Mouse (Mus musculus) kidney, postnatal 14 days (tissue): ENCODE measurements around the gene Pitpnm1.
A peak's percentile ranks its signal among the peaks of the same experiment; 100 is the strongest.

Experiments used
- DNase-seq: peaks from one replicate; pipeline ENCODE4 v3.0.0; 2022; ENCODE audit warnings: mixed read lengths

The Pitpnm1 gene

DNA sequence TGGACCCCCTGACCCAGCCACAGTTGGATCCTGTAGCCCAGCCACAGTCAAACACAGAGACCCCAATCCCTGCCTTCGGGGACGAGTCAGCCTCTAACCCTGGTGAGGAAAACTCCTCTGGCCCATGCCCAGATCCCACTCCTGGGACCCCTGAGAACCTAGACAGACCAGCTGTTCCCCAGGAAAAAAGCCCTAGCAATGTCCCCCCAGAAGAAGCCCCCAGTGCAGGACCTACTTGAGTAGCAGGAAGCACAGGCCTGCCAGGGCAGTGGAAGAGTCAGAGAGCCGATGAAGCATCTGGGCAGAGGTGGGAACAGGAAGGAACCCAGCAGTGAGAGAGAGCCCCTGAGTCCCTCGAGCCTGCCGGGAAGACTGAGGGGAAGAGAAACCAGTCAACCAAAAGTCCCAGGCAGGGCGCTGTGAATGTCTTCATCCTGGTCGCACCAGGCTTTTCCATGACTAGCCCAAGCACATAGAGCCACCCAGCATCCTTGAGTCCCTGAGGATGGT, 44.0 kb downstream of the Pitpnm1 start, which contains the start of gene Cabp4:
TSS of gene Cabp4 (minus strand) at position 275 of the 510 bp plus-strand sequence.
- no peak for DNase-seq

DNA sequence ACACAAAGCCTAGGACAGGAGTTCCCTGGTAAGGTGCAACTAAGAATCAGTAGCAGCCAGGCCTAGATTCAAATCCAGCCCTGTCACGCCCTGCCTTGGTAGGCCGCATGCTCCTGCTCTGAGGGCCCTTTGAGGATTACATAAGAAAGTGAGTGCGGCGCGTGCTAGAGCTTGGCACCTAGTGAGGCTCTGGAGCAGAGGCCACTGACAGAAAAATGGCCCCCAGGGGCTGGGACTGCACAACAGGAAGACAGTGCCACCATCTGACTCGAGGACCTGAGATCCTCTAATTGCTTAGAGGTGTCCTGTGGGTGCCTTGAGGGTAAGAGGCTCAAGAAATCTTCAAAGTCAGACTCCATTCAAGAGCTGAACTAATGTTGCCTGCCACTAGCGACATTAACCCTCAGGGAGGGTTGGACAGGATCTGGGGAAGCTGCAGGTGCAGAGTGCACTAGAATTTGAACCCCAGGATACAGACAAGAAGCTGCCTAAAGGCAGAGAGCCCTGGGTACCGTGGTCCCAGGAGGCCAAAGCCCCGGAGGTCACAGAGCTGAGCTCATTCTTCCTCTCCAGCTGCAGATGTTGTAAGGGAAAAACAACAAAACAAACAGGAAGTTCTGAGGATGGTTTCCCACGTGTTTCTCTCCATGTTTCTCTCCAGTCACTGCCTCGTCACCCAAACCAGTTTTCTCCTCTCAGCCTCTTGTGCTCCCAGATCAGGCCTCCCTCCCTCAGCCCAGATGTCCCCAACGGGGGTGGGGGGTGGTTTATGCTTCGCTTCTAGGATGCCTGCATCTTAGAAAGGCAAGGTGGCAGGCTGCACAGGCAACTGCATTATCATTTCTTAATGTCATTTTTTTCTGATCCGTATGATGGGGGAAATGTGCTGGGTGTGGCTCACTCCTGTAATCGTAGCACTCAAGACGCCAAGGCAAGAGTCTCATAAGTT, 45.0 kb downstream of the Pitpnm1 start:
- peak; percentile 44 for DNase-seq

DNA sequence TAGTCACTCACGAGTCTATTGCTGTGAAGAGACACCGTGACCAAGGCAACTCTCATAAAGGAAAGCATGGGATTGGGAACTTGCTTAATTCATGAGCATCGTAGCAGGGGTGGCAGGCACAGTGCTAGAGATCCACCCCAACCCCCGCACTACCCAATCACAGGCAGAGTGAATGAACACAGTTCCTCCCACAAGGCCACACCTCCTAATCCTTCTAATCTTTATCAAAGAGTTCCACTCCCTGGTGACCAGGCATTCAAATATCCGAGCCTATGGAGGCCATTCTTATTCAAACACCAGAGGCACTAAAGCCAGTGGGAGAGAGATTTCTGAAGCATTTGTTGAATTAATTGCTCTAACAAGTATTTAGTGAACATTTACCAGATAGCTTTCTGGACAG, 46.1 kb downstream of the Pitpnm1 start:
- DNase-seq = no peak

DNA sequence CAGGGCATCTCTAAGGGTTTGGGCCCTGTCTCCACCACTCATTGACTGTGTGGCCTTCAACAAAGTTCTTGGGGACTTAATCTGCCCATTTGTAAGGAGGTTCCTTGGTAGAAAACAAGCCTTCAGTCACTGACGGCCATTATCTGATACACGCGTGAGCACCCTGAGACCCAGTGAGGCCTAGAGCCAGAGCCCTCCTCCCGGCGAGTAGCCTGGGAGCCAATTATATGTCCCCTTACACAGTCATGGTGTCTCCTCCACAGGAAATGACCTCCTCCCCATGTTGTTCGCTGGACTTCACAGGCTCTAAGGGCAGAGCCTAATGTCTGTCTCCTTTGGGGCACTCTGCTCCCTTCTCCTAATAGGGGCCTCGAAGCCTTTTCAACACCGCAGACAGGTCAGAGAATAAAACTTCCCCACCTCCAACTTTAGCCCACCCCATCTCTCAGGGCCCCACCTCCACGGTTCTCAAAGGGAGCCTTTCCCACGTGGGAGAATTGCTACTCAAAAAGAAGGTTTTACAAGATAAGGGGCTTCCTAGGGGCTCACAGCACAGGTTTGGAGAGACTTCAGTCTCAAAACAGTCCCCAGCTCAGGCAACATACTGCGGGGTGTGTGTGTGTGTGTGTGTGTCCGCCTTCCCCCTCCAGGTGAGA, 46.7 kb downstream of the Pitpnm1 start:
- no peak for DNase-seq

DNA sequence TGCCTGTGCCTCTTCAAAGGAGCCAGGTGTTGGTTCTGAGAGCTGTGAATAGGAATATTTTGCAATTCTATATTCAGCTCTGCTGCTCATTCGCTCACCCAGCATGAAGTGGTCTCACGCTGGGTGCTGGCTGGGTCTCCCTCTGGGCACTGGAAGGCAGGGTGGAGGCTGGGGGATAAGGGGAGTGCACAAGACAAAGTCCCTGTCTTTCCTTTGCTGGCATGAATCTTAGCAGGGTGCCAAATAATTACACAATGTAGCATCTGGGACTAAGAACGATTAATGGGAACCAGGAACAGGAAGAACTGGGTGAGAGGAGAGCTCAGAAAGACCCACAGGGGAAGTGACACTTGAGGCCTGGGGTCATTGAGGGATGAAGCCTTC, 47.2 kb downstream of the Pitpnm1 start:
- no peak for DNase-seq

DNA sequence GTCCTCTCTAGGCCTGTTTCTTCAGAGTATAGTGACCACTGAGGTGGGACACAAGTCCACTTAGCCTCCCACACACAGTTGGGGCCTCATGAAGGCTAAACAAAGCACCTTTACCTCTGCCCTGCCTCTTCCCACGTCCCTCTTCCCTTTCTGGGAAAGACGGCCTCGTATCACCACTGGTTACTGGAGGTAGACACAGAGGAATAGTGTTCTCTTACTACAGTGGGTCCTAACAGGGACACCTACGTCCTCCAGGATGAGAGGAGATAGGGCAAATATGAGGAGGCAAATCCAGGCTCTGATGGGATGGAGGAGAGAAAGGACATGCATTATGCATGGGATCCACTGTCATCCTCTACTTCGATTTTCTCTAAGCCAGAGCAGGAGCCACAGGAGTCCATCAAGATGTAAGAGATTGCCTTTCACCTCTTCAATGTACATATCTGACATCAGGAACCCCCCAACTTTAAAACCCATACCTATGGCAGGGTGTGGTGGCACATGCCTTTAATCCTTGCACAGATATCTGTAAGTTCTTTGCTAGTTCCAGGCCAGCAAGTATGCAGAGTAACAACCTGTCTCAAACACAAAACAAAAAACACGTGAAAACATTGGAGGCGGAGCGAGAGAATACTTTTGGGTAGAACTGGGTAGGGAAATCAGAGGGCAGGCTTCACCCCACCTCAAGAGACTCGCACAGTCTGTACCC, 48.1 kb downstream of the Pitpnm1 start:
- no peak for DNase-seq

DNA sequence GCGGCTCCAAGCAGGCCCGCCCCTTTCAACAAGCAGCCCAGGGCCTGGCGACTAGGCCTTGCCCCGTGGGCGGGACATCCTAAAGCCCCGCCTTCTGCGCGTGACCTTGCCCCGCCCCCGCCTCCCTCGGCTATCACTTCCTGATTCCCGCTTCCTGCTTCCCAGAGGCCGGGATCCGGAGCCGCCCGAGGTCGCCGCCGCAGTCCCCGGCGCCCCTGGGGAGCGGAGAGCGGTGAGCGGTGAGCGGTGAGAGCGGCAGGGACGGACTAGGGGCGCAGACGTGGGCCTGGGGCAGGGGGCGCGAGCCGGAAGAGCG, 48.7 kb downstream of the Pitpnm1 start, which contains the start of gene Coro1b:
TSS of gene Coro1b (plus strand) at position 129 of the 316 bp plus-strand sequence.
- peak; percentile 99 for DNase-seq

DNA sequence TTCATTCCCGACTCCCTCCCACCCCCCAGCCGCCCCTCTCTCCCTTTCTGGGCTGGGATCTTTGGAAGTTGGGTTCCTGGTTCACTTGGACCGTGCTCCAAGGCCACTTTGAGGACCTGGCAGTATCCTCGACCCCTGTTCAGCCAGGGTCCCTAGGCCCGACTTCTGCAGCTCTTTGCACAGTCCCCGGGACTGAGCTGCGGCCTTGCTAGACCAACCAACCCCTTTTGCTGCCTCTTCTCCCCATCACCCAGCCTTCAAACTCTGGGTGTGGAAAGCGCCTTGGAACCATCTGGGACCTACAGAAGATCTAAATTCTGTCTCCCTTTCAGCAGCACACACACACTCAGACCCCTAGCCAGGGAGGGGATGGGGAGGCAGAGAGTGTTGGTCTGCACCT, 49.0 kb downstream of the Pitpnm1 start:
- no peak for DNase-seq

DNA sequence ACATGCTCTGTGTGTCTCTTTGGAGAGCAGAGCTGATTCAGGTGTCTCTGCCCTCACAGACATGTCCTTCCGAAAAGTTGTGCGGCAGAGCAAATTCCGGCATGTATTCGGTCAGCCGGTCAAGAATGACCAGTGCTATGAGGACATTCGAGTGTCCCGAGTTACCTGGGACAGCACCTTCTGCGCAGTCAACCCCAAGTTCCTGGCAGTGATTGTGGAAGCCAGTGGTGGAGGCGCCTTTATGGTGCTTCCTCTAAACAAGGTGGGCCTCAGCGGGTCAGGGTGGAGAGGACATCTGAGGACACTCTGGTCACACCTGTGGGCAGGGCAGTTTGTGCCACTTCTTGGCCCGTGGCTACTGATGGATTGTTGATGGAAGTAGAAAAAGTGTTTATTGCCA, 49.5 kb downstream of the Pitpnm1 start:
- no peak for DNase-seq

DNA sequence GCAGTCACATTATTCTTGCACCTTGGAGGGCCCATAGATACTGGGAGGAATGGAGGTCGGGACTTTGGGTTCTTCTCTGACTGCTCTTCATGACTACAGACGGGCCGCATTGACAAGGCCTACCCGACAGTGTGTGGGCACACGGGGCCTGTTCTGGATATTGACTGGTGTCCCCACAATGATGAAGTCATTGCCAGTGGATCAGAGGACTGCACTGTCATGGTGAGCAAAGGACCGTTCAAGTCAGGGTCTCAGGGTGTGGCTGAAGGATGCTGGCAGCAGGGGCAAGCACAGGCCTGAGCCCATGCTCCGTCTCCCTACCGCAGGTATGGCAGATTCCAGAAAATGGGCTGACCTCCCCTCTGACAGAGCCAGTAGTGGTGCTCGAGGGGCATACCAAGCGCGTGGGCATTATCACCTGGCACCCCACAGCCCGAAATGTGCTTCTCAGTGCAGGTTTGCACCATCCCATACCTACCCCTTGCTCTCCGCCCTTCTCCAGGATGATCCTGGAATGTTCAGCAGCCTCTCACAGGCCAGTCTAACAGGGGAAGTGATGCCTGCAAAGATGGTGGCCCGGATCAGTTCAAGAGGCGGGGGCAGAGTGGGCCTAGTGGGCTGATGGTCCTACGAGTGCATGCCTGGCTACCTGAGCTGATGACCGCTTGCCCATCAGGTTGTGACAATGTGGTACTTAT, 50.1 kb downstream of the Pitpnm1 start:
- no peak for DNase-seq

DNA sequence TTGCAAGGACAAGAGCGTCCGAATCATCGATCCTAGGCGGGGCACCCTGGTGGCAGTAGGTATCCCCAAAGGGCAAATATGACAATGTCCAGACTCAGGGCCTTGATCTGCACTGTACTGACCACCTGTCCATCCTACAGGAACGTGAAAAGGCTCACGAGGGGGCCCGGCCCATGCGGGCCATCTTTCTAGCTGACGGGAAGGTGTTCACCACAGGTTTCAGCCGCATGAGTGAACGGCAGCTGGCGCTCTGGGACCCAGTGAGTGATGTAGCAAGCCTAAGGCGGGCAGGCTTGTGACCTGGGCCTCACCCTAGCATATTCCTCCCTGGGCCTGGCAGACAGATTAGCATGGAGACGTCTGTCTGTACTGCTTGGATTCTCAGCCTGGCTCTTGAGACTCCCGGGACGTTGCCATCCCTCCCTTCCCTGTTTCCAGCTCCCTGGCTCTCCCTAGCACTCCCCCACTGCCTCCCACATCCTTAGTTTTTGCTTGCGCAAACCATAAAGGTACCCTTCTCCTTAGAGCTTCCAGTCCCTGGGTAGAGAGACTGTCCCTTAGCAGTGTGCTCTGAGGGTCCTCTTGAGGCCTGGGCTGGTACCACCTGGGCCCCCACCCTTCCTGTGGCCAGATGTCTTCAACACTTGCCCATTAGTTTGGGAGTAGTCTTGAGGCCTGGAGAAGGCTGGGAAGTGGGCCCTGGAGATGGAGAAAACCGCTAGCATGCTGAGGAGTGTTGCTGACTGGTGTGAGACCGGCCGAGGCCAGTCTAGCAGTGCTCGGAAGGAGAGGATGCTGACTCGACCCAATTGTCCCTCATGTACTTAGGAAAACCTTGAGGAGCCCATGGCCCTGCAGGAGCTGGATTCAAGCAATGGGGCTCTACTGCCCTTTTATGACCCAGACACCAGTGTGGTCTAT, 51.0 kb downstream of the Pitpnm1 start:
- DNase-seq = no peak

DNA sequence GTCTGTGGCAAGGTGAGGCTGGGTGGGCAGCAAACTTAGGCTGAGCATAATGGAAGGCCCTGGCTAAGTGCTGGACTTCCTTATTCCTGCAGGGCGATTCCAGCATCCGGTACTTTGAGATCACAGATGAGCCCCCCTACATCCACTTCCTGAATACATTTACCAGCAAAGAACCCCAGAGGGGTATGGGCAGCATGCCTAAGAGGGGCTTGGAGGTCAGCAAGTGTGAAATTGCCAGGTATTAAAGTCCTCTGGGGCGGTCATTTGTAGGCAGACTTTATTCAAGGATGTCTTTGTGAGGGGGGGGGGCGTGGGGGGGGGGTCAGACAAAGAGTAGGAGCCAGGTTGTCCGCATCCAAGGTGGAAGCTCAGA, 51.7 kb downstream of the Pitpnm1 start:
- DNase-seq = no peak

DNA sequence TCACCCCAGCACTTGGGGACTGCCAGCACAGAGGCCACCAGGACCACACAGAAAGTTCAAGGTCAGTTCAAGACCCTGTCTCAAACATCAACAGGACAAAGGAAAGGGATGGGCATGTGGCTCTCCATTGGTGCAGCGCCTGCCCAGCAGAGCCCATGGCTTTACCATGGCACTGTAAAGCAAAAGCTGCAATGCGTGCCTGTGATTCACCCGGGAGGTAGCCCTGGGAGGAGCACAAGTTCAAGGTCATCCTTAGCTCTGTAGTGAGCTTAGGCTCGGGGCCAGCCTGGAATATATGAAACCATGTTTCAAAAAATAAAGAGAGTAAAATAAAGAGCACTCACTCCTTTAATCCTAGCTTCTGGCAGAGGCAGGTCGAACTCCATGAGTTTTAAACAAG, 52.1 kb downstream of the Pitpnm1 start:
- no peak for DNase-seq

DNA sequence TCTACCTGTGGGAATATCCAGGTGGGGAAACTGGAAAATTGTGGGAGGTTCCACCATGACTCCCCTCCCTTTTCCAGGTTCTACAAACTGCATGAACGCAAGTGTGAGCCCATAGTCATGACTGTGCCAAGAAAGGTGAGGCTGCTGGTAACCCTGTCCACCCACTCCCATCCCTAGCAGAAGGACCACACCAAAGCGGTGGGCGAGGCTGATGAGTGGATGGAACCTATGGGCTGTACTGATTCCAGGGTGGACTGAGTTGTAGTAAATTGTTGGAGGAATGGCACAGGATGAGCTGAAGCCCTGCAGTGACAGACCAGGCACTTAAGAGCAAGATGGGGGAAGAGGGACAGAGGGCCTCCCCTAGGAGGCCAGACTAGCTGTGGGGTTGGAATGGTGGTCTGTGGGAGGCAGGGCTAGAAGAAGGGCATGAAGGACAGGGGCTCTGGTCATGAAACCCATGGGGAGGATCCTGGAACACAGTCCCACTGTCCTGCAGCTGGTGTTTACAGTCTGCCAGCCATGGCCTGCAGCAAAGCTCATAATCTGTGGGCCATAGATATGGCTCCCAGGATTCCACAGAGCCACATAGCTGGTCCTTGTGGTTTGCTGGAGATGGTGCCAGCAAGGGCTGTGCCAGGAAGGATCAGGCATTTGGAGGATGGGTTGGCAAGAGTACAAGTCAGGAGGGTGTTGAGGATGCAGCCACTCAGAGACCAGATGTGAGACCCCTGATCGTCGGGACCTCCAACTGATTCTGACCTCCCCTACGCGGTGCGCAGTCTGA, 52.8 kb downstream of the Pitpnm1 start:
- no peak for DNase-seq

DNA sequence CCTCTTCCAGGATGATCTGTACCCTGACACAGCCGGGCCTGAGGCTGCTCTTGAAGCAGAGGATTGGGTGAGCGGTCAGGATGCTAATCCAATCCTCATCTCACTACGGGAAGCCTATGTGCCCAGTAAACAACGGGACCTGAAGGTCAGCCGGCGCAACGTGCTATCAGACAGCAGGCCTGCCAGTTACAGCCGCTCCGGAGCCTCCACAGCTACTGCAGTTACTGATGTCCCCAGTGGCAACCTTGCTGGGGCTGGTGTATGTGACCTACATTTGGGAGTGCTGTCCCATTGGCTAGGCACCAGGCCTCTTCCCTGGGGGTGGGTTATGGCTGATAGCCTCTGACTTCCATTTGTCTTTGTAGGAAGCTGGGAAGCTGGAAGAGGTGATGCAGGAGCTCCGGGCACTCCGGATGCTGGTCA, 53.4 kb downstream of the Pitpnm1 start, which contains the start of gene Ptprcap:
TSS of gene Ptprcap (plus strand) at position 373 of the 423 bp plus-strand sequence.
- no peak for DNase-seq

DNA sequence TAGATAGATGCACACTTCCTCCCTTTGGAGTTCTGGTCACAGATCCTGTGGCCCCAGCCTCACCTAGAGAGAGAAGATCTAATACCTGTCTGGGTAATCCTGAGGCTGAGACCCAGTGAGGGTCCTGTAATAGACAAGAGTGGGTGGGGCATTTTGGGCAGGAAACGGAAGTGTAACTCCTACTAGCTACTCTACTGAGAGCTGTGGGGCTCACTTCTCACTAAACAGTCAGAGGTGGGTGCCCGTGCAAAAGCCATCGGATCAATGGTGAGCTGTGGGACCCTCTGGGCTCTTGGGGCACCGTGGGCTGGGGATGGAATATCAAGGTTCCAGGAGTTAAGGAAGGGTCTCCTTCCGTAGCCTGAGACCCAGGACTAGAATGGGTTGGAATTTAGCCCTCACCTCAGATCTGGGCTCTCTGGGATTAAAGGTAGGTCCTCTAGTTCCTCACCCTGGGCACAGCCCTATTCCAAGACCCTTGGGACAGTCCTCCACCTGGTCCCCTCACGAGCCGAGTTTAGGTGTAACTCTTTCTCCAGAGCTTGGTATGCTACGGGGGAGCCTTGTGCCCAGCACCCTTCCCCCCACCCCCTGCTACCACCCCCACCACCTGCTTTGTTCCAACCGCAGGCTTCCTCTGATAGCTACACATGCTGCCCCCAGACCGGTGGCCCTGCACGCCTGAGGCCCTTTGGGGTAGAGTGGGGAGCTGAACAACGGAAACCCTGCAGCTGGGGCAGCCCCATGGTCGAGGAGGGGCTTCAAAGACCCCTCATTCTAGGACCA, 54.8 kb downstream of the Pitpnm1 start:
- DNase-seq = no peak

DNA sequence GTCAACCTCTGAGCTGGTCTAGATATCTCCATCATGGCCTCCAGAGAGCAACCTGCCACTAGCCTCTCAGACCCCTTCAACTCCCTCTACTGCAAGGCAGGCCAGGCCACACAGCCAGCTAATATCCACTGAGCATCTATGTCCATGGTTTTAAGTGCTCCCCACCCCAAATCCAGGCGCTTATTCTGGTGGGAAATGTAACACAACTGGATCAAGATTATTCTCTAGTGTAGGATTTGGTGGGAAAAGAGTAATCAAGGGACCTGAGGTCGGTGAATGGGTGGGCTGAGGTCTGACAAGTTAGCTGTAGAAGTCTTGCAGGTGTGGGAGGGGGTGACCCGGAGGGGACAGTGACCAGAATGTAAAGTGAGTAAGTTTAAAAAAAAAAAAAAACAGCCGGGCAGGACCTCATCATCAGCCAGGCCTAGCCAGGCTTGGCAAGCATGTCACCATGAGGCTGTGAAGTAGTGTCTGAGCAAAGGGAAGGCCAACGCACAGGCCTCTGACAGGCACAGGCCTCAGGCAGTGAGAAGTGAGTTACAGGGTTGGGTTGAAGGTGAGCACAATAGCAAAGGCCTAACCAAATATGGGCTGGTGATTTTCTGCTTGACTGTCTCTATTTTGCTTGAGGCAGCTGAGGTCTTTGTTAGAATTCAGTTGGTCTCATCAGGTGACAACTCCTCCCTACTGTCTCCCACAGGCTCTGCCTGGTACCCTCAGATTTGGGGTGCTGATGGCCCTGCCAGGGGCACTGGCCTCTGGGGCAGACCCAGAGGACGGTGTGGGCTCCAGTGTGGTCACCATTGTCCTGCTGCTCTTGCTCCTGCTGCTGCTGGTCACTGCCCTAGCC, 55.6 kb downstream of the Pitpnm1 start:
- no peak for DNase-seq

DNA sequence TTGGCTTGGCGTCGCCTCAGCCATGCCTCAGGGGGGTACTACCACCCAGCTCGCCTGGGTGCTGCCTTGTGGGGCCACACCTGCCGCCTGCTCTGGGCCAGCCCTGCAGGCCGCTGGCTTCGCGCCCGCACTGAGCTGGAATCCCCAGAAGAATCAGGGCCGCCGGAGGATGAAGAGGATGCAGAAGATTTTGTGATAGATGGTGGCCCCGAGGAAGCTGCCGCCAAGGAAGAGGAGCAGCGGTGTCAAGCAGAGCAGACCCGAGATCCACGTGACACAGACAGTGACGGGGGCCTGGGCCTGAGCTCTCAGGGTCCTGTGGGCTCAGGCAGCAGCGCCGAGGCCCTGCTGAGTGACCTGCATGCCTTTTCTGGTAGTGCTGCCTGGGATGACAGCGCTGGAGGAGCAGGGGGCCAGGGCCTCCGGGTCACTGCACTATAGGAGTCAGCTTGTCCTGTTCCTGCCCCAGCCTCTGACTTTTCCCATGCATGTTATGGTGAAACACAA, 56.3 kb downstream of the Pitpnm1 start:
- DNase-seq = no peak

DNA sequence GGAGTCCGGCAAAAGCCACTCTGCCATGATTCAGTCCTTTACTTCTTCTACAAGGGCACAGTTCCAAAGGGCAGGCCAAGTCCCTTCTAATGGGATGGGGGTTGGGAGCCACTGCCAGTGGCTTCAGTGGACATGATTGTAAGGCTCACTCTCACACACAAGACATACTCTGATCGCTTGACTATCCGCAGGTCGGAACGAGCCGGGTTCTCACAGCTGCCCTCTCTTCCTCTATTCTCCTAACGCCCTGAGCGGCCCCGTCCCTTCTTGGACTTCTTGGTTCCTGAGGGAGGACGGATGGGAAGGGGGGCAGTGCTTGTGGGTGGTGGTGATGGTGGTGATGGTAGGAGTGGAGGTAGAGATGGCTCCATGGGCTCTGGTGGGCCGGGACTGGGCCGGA, 57.0 kb downstream of the Pitpnm1 start:
- DNase-seq = no peak
